Mouse (Mus musculus) neural tube, embryonic 11.5 days (tissue): Measurements from ENCODE around the gene Adnp. TPM values are rescaled to one million over a fixed set of nuclear protein-coding genes. Genes with fewer than 3 reads are reported as not detected.

Experiments used
- ATAC-seq: fragments of 200-750 bp; cut with Nextera tagmentation; 2 replicates; pipeline ENCODE4 v1.8.0; 2017; ENCODE audit warnings: moderate number of reproducible peaks, mild to moderate bottlenecking, moderate TSS enrichment, moderate library complexity; ENCODE audit not compliant: insufficient read depth, low FRiP score, low TSS enrichment
- DNase-seq: peaks from one replicate; pipeline ENCODE4 v3.0.0-alpha.2; 2015; ENCODE audit warnings: low spot score
- H3K27ac ChIP-seq: fragments of 300-500 bp; sonication (generic); 2 replicates; pipeline ENCODE4 v1.5.1; 2014; ENCODE audit warnings: low read depth, mild to moderate bottlenecking, low read length
- H3K27me3 ChIP-seq: fragments of 300-500 bp; sonication (generic); 2 replicates; pipeline ENCODE4 v1.6.1; 2014; ENCODE audit warnings: mild to moderate bottlenecking, low read length, mixed read lengths; ENCODE audit not compliant: control insufficient read depth, insufficient read depth
- H3K36me3 ChIP-seq: fragments of 300-500 bp; sonication (generic); 2 replicates; pipeline ENCODE4 v1.6.1; 2014; ENCODE audit warnings: mild to moderate bottlenecking, low read length, moderate library complexity, mixed read lengths; ENCODE audit not compliant: control insufficient read depth, insufficient read depth
- H3K4me1 ChIP-seq: fragments of 300-500 bp; sonication (generic); 2 replicates; pipeline ENCODE4 v1.6.1; 2014; ENCODE audit warnings: low read length, mixed read lengths; ENCODE audit not compliant: control insufficient read depth, insufficient read depth
- H3K4me2 ChIP-seq: fragments of 300-500 bp; sonication (generic); 2 replicates; pipeline ENCODE4 v1.6.1; 2014; ENCODE audit warnings: low read depth, mild to moderate bottlenecking, moderate library complexity
- H3K4me3 ChIP-seq: fragments of 300-500 bp; sonication (generic); 2 replicates; pipeline ENCODE4 v1.5.1; 2014; ENCODE audit warnings: low read depth, low read length
- H3K9ac ChIP-seq: fragments of 300-500 bp; sonication (generic); 2 replicates; pipeline ENCODE4 v1.6.1; 2014; ENCODE audit warnings: mild to moderate bottlenecking, low read length
- H3K9me3 ChIP-seq: fragments of 300-500 bp; sonication (generic); 2 replicates; pipeline ENCODE4 v1.6.1; 2016; ENCODE audit warnings: low read length; ENCODE audit not compliant: control insufficient read depth
- WGBS: fragments of 180-500 bp; shearing (Covaris S2); extraction: QIAGEN DNeasy Blood & Tissue Kit; methylation state at CpG from one replicate; pipeline ENCODE4 v1.1.7; 2014; 5-methylcytosine and 5-hydroxymethylcytosine counted together
- polyA plus RNA-seq: library from polyadenylated mRNA; unstranded; fragments of >200 nt; fragmentation: Nextera tagmentation; extraction: Ambion mirVana; gene quantifications from 2 replicates; pipeline ENCODE4 v1.2.1, GENCODE M21; 2014

Adnp gene
- 14.1 and 14.2 TPM in 2 replicates for polyA plus RNA-seq

DNA sequence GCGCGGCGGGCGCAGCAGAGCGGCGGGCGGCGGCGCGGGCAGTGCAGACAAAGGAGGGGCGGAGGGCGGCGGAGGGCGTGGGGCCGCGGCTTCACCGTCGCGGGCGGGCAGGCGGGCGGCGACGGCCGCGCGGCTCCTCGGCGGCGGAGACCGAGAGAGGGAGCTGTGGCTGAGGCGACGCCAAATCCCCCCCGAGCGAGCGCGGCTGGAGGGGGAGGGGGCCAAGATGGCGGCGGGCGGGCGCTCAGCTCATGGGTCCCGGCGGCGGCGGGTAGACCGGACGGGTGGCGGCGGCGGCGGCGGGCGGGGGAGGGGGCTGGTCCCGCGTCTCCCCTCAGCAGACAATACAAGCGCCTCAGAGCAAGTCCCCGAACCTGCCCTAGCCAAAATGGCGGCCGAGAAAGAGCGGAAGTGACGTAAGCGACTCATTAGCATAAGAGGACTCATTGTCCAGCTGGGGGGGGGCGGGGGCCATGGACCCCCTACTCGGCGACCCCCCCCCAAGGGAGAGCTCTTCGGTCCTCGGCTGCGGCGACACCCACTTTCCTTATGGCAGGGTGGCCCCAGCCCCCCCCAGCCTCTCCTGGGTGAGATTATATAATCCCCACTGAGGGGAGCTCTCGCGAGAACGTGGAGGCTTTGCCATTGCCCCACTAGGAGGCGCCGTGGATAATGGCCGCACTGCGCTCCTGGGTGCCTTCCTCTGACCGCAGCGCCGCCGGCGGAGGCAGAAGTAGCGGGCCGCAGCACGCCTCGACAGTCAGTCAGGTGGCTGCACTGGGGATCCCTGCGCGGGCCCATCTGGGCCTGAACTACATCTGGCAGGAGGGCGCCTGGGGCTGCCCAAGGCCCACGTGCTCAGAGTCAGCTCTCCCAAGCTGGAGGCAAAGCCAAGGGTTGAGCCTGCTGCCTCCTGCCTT is at the start of gene Adnp:
Gene Adnp, minus strand, starts transcription at position 388 of the 920 bp plus-strand sequence.
- H3K27ac ChIP-seq: peak within 1 kb of the TSS; percentile 99
- under 1% methylated on average over 39 of the region's 89 CpGs for WGBS
- H3K9me3 ChIP-seq: no peaks in the 10 kb centered on the region
- peaks cover 7% of the 10 kb centered on the region for H3K36me3 ChIP-seq
- ATAC-seq (peak; percentile 90), DNase-seq (peak; percentile 98)
- H3K9ac ChIP-seq: peak within 1 kb of the TSS; percentile 100
- peaks cover 8% of the 10 kb centered on the region for H3K4me1 ChIP-seq
- peak within 1 kb of the TSS; percentile 62 for H3K4me2 ChIP-seq
- peak within 1 kb of the TSS; percentile 100 for H3K4me3 ChIP-seq
- H3K27me3 ChIP-seq: no peaks in the 10 kb centered on the region

DNA sequence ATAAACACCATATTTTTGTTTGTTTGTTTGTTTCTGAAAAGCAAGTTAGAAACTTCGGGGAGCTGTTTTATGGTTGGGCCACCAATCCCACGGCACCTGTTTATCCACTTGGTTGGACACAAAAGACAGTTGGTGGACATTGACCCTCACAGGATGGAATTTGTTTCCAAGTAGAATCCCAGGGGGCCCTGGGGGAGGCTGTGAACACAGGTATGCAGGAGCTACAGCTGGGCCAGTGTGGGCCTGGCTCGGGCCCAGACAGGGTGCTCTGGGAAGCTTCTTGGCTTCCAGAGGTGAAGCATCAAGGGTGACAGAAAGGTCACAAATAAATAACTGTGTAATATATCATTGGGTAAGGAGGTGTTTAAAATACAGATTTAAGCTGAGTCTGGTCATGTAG is 49.6 kb upstream of the Adnp start:
- Histone ChIP-seq H3K27ac (no peak overlapping the region), H3K4me1 (no peaks in the 10 kb centered on the region), H3K36me3 (no peaks in the 10 kb centered on the region), H3K4me2 (no peak overlapping the region), H3K9ac (no peak overlapping the region), H3K4me3 (no peak overlapping the region), H3K9me3 (no peaks in the 10 kb centered on the region), H3K27me3 (no peaks in the 10 kb centered on the region)
- WGBS: 82% methylated on average over 3 of the region's 3 CpGs
- ATAC-seq: no peak
- DNase-seq: no peak

DNA sequence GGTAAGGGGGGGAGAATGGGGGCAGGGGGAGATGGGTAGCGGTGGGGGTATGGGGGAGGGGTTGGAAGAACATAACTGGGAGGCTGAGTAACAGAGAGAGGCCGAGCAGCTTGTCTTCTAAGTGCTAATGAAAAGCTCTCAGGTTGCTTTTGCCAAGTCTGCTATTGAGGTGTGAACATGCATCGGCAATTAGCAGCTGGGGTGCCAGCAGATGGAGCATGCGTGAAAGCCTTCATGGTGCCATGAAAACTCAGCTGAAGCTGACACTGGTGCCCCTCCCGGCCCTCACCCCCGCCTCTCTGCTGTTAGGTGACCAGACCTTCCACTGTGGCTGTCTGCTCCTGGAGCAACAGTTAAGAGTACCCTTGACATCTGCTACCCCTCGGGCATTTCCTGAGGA is 46.9 kb upstream of the Adnp start:
- ATAC-seq: no peak
- 59% methylated on average over 7 of the region's 7 CpGs for WGBS

DNA sequence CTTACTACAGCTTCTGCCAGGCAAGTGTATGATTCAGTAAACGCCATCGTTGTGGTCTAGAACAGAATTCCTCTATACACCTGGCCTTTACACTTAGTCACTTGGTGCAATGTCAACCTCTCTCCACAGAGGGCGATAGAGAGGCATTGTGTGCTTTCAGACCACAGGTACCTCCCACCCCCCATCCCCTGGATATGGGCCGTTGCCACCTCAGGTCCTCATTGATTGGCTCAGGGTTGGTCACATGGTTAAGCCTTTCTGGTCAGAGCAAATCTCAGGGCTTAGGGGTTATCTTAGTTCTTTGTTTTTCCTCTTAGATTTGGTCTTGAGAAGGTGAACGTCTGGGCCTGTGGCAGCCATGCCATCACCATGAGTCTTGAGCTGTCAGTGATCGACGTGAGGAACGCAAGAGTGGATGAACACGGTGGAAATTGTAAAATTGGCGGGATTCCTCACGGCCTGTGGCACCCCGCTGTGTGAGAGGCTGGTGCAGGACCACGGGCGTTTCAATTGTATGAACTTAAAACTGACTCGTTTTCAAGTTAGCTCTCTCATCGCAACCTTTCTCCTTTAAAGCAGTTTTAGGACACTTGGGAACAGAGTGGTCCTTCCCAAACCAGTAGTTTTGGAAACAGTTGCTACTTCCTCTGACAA is 45.9 kb upstream of the Adnp start:
- Histone ChIP-seq H3K27me3 (no peaks in the 10 kb centered on the region; the same call in 1 of the 2 replicates), H3K9me3 (no peaks in the 10 kb centered on the region), H3K4me2 (peak overlapping the region; percentile 19; the same call in 1 of the 2 replicates), H3K4me1 (no peaks in the 10 kb centered on the region), H3K9ac (no peak overlapping the region), H3K36me3 (no peaks in the 10 kb centered on the region), H3K4me3 (peak overlapping the region; percentile 1; the same call in 1 of the 2 replicates), H3K27ac (no peak overlapping the region)
- ATAC-seq (peak; percentile 45; the same call in 1 of the 2 replicates), DNase-seq (peak; percentile 63)
- 14% methylated on average over 16 of the region's 16 CpGs for WGBS

More for the DNA sequence above, 46.9 kb upstream of the Adnp start:
- Histone ChIP-seq H3K9me3 (no peaks in the 10 kb centered on the region), H3K4me1 (no peaks in the 10 kb centered on the region), H3K4me2 (no peak overlapping the region), H3K4me3 (no peak overlapping the region), H3K9ac (no peak overlapping the region), H3K27ac (no peak overlapping the region), H3K36me3 (no peaks in the 10 kb centered on the region), H3K27me3 (no peaks in the 10 kb centered on the region; the same call in 1 of the 2 replicates)
- no peak for DNase-seq

DNA sequence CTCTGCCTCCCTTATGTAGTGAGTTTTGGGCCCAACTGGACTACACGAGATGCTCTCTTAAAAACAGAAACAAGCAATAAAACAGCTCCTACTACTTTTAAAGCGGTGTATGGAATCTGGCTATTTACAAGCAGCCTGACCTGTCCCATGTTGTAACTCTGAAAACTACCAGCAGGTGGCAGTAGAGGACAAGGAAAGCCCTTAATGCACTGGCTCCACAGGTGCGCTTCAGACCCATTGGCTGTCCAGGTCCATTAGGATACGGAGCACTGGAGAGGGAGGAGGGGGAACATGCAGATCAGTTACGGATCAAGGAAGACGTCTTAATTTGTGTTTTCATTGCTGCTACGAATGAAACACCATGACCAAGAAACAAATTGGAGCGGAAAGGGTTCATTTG is 43.4 kb upstream of the Adnp start:
- WGBS: 18% methylated on average over 8 of the region's 8 CpGs
- H3K4me1 ChIP-seq: no peaks in the 10 kb centered on the region
- H3K4me3 ChIP-seq: no peak overlapping the region
- ATAC-seq (no peak), DNase-seq (peak; percentile 83)
- no peak overlapping the region for H3K9ac ChIP-seq
- no peak overlapping the region for H3K4me2 ChIP-seq
- H3K9me3 ChIP-seq: no peaks in the 10 kb centered on the region
- no peak overlapping the region for H3K27ac ChIP-seq
- H3K27me3 ChIP-seq: no peaks in the 10 kb centered on the region; the same call in 1 of the 2 replicates
- H3K36me3 ChIP-seq: no peaks in the 10 kb centered on the region

DNA sequence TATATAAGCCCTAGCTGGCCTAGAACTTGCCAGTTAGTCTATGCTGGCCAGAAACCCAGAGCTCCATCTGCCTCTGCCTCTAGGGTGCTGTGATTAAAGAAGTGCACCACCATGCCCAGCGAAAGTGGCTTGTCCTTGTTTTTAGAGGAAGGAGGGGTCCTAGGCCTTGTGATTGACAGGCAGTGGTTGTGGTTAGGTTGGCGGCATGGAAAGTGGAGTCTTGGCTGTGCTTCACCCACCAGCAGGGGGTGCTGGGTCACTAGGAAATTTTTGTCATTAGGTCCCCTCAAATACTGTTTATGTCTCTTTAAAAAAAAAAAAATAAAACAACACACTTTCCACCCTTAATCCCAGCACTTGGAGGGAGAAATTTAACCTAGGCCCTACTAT is 41.9 kb upstream of the Adnp start:
- Histone ChIP-seq H3K4me3 (no peak overlapping the region), H3K27me3 (no peaks in the 10 kb centered on the region; the same call in 1 of the 2 replicates), H3K4me1 (no peaks in the 10 kb centered on the region), H3K36me3 (no peaks in the 10 kb centered on the region), H3K9ac (no peak overlapping the region), H3K27ac (no peak overlapping the region), H3K9me3 (no peaks in the 10 kb centered on the region), H3K4me2 (no peak overlapping the region)
- ATAC-seq: no peak
- 30% methylated on average over 2 of the region's 2 CpGs for WGBS
- no peak for DNase-seq

DNA sequence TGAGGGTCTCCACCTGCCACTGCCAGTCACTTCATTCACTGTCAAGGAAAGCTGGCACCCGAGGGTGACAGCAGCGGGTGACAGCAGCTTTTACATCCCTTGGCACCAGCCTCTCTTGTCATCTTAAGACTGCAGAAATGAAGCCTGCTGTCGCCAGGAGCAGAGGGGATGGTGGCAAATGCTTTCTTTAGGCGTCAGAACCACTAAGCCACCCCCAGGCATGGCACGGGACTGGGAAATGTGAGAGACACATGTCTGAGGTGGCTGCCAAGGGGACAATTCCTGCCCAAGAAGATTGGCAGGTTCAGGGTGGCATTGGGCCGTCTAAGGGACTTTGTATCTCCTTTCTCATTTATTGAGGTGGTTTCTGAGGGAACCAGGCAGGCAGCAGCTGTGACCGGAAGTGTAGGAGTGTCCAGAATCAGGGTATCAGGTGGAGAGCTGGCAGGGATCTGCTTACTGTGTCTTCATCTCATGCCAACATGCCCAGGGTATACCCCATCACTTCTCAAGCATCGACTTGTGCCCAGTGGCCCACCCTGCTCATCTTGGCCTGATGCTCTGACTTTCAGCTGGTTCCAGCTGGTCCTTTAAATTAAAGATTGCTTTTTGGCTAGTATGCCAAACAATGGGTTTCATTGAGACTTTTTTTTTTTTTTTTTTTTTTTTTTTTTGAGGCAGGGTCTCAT is 41.4 kb upstream of the Adnp start:
- Histone ChIP-seq H3K27ac (no peak overlapping the region), H3K4me1 (no peaks in the 10 kb centered on the region), H3K27me3 (no peaks in the 10 kb centered on the region; the same call in 1 of the 2 replicates), H3K9ac (no peak overlapping the region), H3K36me3 (no peaks in the 10 kb centered on the region), H3K9me3 (no peaks in the 10 kb centered on the region), H3K4me3 (no peak overlapping the region), H3K4me2 (no peak overlapping the region)
- ATAC-seq: no peak
- 78% methylated on average over 8 of the region's 8 CpGs for WGBS
- DNase-seq: no peak

DNA sequence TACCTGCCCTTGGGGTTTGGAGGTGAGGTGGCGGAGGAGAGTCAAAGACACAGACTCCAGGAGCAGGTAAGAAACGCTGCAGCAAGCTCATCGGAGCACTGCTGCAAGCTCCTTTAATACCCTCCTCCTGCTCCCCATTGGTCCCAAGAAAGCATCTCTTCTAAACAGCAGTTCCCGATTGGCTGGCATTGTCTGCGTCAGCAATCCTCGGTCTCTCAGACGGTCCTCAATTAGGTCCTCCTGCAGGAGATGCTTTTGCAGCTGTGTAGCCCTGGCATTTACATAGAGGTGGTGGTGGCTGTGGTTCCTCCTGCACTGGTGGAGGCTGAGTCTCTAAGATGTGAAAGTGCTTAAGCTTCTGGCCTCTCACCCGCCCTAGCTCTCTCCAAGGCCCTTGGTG is 38.7 kb upstream of the Adnp start:
- WGBS: 37% methylated on average over 8 of the region's 8 CpGs
- Histone ChIP-seq H3K4me2 (no peak overlapping the region), H3K4me3 (no peak overlapping the region), H3K36me3 (no peaks in the 10 kb centered on the region), H3K27ac (no peak overlapping the region), H3K9me3 (no peaks in the 10 kb centered on the region), H3K4me1 (no peaks in the 10 kb centered on the region), H3K27me3 (no peaks in the 10 kb centered on the region), H3K9ac (no peak overlapping the region)
- DNase-seq (no peak), ATAC-seq (no peak)
